Mouse (Mus musculus) ES-E14 (cell line): Measurements from ENCODE around the gene Apobr.

Source experiments
- CHD2 ChIP-seq: IDR thresholded peaks from 2 replicates; pipeline ENCODE4 v1.6.1; 2014; ENCODE audit warnings: mild to moderate bottlenecking, low read depth, low read length, inconsistent platforms
- HCFC1 ChIP-seq: IDR thresholded peaks from 2 replicates; pipeline ENCODE4 v1.6.1; 2012; ENCODE audit warnings: low read length, inconsistent platforms, borderline replicate concordance; ENCODE audit not compliant: insufficient read depth
- MAFK ChIP-seq: IDR thresholded peaks from 2 replicates; pipeline ENCODE4 v1.6.1; 2014; ENCODE audit warnings: mild to moderate bottlenecking, low read depth, low read length, inconsistent platforms; ENCODE audit not compliant: insufficient read depth
- ZNF384 ChIP-seq: IDR thresholded peaks from 2 replicates; pipeline ENCODE4 v1.6.1; 2012; ENCODE audit warnings: low read depth, low read length, inconsistent platforms

DNA sequence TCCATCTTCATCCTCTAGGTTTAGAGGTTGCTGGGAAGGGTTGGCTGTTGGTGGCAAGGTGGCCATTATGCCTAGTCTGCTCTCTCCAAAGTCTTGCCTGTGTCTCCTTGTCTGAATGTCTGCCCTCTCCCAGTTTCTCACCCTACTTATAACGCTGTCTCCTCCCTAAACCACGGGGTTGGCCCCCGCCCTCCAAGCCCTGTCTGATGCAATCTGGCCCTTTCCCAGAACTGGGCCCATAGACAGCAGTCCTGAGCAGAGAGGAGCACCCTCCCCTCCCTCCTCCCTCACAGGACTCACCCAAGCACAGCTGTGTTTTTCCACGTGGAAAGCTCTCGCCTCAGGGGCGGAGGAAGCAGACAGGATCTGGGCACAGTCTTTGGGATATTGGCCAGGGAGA is 40.6 kb downstream of the Apobr start:
- no peak for TF ChIP-seq ZNF384
- TF ChIP-seq HCFC1 = no peak
- no peak for TF ChIP-seq CHD2
- no peak for TF ChIP-seq MAFK
